Mouse (Mus musculus) activated CD4-positive, CD25-positive, alpha-beta regulatory T cell, adult 9 weeks (primary cell): ENCODE measurements around the gene Btbd19. TPM values are rescaled to one million over a fixed set of nuclear protein-coding genes. Genes with fewer than 3 reads are reported as not detected.

ENCODE experiments used
- polyA plus RNA-seq: library from polyadenylated mRNA; unstranded; fragments of 100-300 nt; shearing (Covaris generic); gene quantifications from one replicate; pipeline ENCODE4 v1.2.1, GENCODE M21; 2017

The Btbd19 gene
- polyA plus RNA-seq, result 55.0 TPM

GRCm38 (mm10) chr4:117125348-117125909 lies at the start of gene Btbd19:
Gene Btbd19 (minus strand): TSS chr4:117125725.

GRCm38 (mm10) chr4:117155792-117156355 lies 30.3 kb upstream of the Btbd19 start, which contains the start of gene Rps8:
Gene Rps8 (minus strand): TSS chr4:117156243.

GRCm38 (mm10) chr4:117133817-117134600 lies 8.5 kb upstream of the Btbd19 start, which contains the start of gene Plk3:
Gene Plk3 (minus strand): TSS chr4:117133963.

GRCm38 (mm10) chr4:117126675-117127290 lies 1.3 kb upstream of the Btbd19 start, which contains the start of gene Tctex1d4:
Gene Tctex1d4 (plus strand): TSS chr4:117126794.

GRCm38 (mm10) chr4:117095551-117096452 lies 29.7 kb downstream of the Btbd19 start, which contains the start of gene Ptch2:
Gene Ptch2 (plus strand): TSS chr4:117096075.

Other genes with a start within 250 kb of the Btbd19 start
- gene Zswim5, start 248.3 kb downstream of the Btbd19 start, polyA plus RNA-seq, result 0.05 TPM
- 105 TPM for gene Urod, start 131.3 kb downstream of the Btbd19 start, polyA plus RNA-seq
- 6.9 TPM for gene Hectd3, start 130.4 kb downstream of the Btbd19 start, polyA plus RNA-seq
- gene Eif2b3, start 106.3 kb downstream of the Btbd19 start, polyA plus RNA-seq, result 30.5 TPM
- gene Ptch2, start 29.6 kb downstream of the Btbd19 start, polyA plus RNA-seq, result not detected
- gene Tctex1d4, start 1.1 kb upstream of the Btbd19 start, polyA plus RNA-seq, result 0.70 TPM
- gene Plk3, start 8.2 kb upstream of the Btbd19 start, polyA plus RNA-seq, result 2.4 TPM
- gene Rps8, start 30.5 kb upstream of the Btbd19 start, polyA plus RNA-seq, result 562 TPM
- 3.3 TPM for gene Kif2c, start 56.9 kb upstream of the Btbd19 start, polyA plus RNA-seq
- gene Tmem53, start 126.2 kb upstream of the Btbd19 start, polyA plus RNA-seq, result 1.1 TPM
- gene Armh1, start 126.4 kb upstream of the Btbd19 start, polyA plus RNA-seq, result not detected